Mouse (Mus musculus): ENCODE measurements around the gene Mbnl2. TPM values are rescaled to one million over a fixed set of nuclear protein-coding genes. Genes with fewer than 3 reads are reported as not detected.

Mbnl2 gene
- total and polyA plus RNA-seq, 3 experiments, result 23.8 to 28.9 (median 23.9) TPM

GRCm38 (mm10) chr14:120256146-120256545 is 19.3 kb upstream of the Mbnl2 start:
- H3K27ac ChIP-seq (ENCODE audit: insufficient read depth, low read depth), result no peak overlapping the region
- no peak overlapping the region for H3K9ac ChIP-seq (ENCODE audit: insufficient read depth, low read depth)
- TF ChIP-seq SMC3 (IDR thresholded peaks at IDR 0.05; ENCODE audit: low read depth, low read length) (no peak), BHLHE40 (IDR thresholded peaks at IDR 0.05; ENCODE audit: low read depth, low read length) (no peak), CTCF (conservative IDR thresholded peaks at IDR 0.05 in 1 of 2, IDR thresholded peaks at IDR 0.05 in 1 of 2; ENCODE audit: low read depth in 2 of 2, low read length in 2 of 2) (peak in 1 of 2 experiments; percentile 24; a peak in 2 of 4 replicates), MAFK (IDR thresholded peaks at IDR 0.05; ENCODE audit: insufficient replicate concordance, low read length) (no peak), ZNF384 (IDR thresholded peaks at IDR 0.05; ENCODE audit: low read depth, low read length) (no peak), CHD1 (IDR thresholded peaks at IDR 0.05; ENCODE audit: low read depth, low read length) (no peak)
- no peak overlapping the region for H3K4me2 ChIP-seq (ENCODE audit: insufficient read depth, low read depth, poor library complexity, severe bottlenecking)
- no peak overlapping the region for H3K4me3 ChIP-seq (replicated peaks in 1 of 3; ENCODE audit: low read depth in 2 of 3, low read length in 2 of 3, poor library complexity in 1 of 3)
- H3K27me3 ChIP-seq (replicated peaks), result no peaks in the 10 kb centered on the region
- DNase-seq (ENCODE audit: extremely low read depth), result no peak
- in situ Hi-C loops (cut with MboI; ENCODE audit: low pct_ligation_motif_present, low pct_unique_long_range_greater_than_20kb, low sequenced_read_pairs), result no loop called here
- dilution Hi-C loops (cut with MboI; ENCODE audit: extremely low pct_ligation_motif_present, extremely low pct_unique_long_range_greater_than_20kb, low sequenced_read_pairs), result no loop called here
- no peaks in the 10 kb centered on the region for H3K36me3 ChIP-seq (replicated peaks in 1 of 2; ENCODE audit: control insufficient read depth in 1 of 2, insufficient read depth in 1 of 2, low read length in 1 of 2)
- H3K9me3 ChIP-seq (replicated peaks; ENCODE audit: low read length), result peaks cover 3% of the 10 kb centered on the region
- H3K4me1 ChIP-seq (ENCODE audit: control insufficient read depth in 1 of 2, insufficient read depth in 2 of 2), result no peaks in the 10 kb centered on the region
- no peaks in the 10 kb centered on the region for H3K79me2 ChIP-seq (replicated peaks; ENCODE audit: control insufficient read depth, extremely low read depth, insufficient read depth, poor library complexity, severe bottlenecking)

GRCm38 (mm10) chr14:120256623-120257384 is 18.7 kb upstream of the Mbnl2 start:
- dilution Hi-C loops (cut with MboI; ENCODE audit: extremely low pct_ligation_motif_present, extremely low pct_unique_long_range_greater_than_20kb, low sequenced_read_pairs) (no loop called here), in situ Hi-C loops (cut with MboI; ENCODE audit: low pct_ligation_motif_present, low pct_unique_long_range_greater_than_20kb, low sequenced_read_pairs) (no loop called here)
- H3K27ac ChIP-seq (ENCODE audit: insufficient read depth, low read depth), result no peak overlapping the region
- H3K36me3 ChIP-seq (replicated peaks in 1 of 2; ENCODE audit: control insufficient read depth in 1 of 2, insufficient read depth in 1 of 2, low read length in 1 of 2), result no peaks in the 10 kb centered on the region
- H3K9me3 ChIP-seq (replicated peaks; ENCODE audit: low read length), result peaks cover 3% of the 10 kb centered on the region
- DNase-seq (ENCODE audit: extremely low read depth), result no peak
- no peaks in the 10 kb centered on the region for H3K79me2 ChIP-seq (replicated peaks; ENCODE audit: control insufficient read depth, extremely low read depth, insufficient read depth, poor library complexity, severe bottlenecking)
- H3K4me2 ChIP-seq (ENCODE audit: insufficient read depth, low read depth, poor library complexity, severe bottlenecking), result no peak overlapping the region
- no peak for TF ChIP-seq TCF12 (IDR thresholded peaks at IDR 0.05; ENCODE audit: low read depth, low read length)
- no peak for TF ChIP-seq JUND (conservative IDR thresholded peaks at IDR 0.05; ENCODE audit: low read depth, low read length)
- TF ChIP-seq USF2 (conservative IDR thresholded peaks at IDR 0.05; ENCODE audit: low read depth, low read length), result no peak
- no peak for TF ChIP-seq BHLHE40 (IDR thresholded peaks at IDR 0.05; ENCODE audit: low read depth, low read length)
- TF ChIP-seq ZMIZ1 (IDR thresholded peaks at IDR 0.05; ENCODE audit: low read depth, low read length), result no peak
- no peak for TF ChIP-seq MEF2A (IDR thresholded peaks at IDR 0.05; ENCODE audit: borderline replicate concordance, low read depth, low read length)
- no peak for TF ChIP-seq POLR2AphosphoS2 (IDR thresholded peaks at IDR 0.05; ENCODE audit: low read depth, low read length)
- no peak for TF ChIP-seq RCOR1 (conservative IDR thresholded peaks at IDR 0.05; ENCODE audit: low read depth, low read length)
- TF ChIP-seq USF1 (IDR thresholded peaks at IDR 0.05; ENCODE audit: low read depth, low read length), result no peak
- no peak for TF ChIP-seq GABPA (IDR thresholded peaks at IDR 0.05; ENCODE audit: insufficient replicate concordance, low read depth, low read length)
- TF ChIP-seq EP300 (IDR thresholded peaks at IDR 0.05; ENCODE audit: low read length), result no peak
- no peak for TF ChIP-seq JUN (IDR thresholded peaks at IDR 0.05; ENCODE audit: insufficient read depth, low read depth, low read length)
- no peak for TF ChIP-seq MAZ (IDR thresholded peaks at IDR 0.05; ENCODE audit: low read depth, low read length)
- no peak for TF ChIP-seq ETS1 (conservative IDR thresholded peaks at IDR 0.05; ENCODE audit: low read depth, low read length)
- TF ChIP-seq SMC3 (IDR thresholded peaks at IDR 0.05; ENCODE audit: low read depth, low read length), result no peak
- TF ChIP-seq SIN3A (IDR thresholded peaks at IDR 0.05; ENCODE audit: low read length), result no peak
- no peak for TF ChIP-seq MXI1 (IDR thresholded peaks at IDR 0.05; ENCODE audit: low read depth, low read length)
- no peak for TF ChIP-seq NRF1 (IDR thresholded peaks at IDR 0.05; ENCODE audit: low read depth, low read length)
- no peak for TF ChIP-seq MAX (IDR thresholded peaks at IDR 0.05; ENCODE audit: low read length)
- H3K9ac ChIP-seq (ENCODE audit: insufficient read depth, low read depth), result no peak overlapping the region
- H3K27me3 ChIP-seq (replicated peaks), result no peaks in the 10 kb centered on the region
- H3K4me1 ChIP-seq (ENCODE audit: control insufficient read depth in 1 of 2, insufficient read depth in 2 of 2), result no peaks in the 10 kb centered on the region
- no peak overlapping the region for H3K4me3 ChIP-seq (replicated peaks in 1 of 3; ENCODE audit: low read depth in 2 of 3, low read length in 2 of 3, poor library complexity in 1 of 3)

Measured in CH12.LX (cell line).